Mouse (Mus musculus) monocyte, adult 2 months (primary cell): Measurements from ENCODE around the gene G0s2.
"Not testable (repeated sequence)": the region's sequence is repeated elsewhere in the genome, so short reads cannot be mapped to it uniquely, and the experiment has no call there.

Experiments used
- DNase-seq, 2 experiments: peaks; one replicate each; pipeline ENCODE4 v3.0.0; 2022; ENCODE audit warnings: low spot score in 2 of 2, low read depth in 1 of 2

The G0s2 gene

GRCm38 (mm10) chr1:193255032-193255431 is 18.0 kb downstream of the G0s2 start:
- DNase-seq = no peak

GRCm38 (mm10) chr1:193253895-193254294 is 19.1 kb downstream of the G0s2 start:
- not testable (repeated sequence) for DNase-seq

- no peak for DNase-seq
Measured at GRCm38 (mm10) chr1:193252616-193253015, 20.4 kb downstream of the G0s2 start.

- no peak for DNase-seq
Measured at GRCm38 (mm10) chr1:193251386-193251785, 21.6 kb downstream of the G0s2 start.

- no peak for DNase-seq
Measured at GRCm38 (mm10) chr1:193250026-193250425, 23.0 kb downstream of the G0s2 start.

- DNase-seq = no peak
Measured at GRCm38 (mm10) chr1:193244235-193244634, 28.8 kb downstream of the G0s2 start.

- no peak for DNase-seq
Measured at GRCm38 (mm10) chr1:193243571-193244193, 29.3 kb downstream of the G0s2 start.

GRCm38 (mm10) chr1:193242863-193243262 is 30.2 kb downstream of the G0s2 start:
- DNase-seq = peak; percentile 29 to 42

- peak; percentile 75 to 85 for DNase-seq
Measured at GRCm38 (mm10) chr1:193242238-193242637, 30.8 kb downstream of the G0s2 start.

- no peak for DNase-seq
Measured at GRCm38 (mm10) chr1:193241436-193241835, 31.6 kb downstream of the G0s2 start.

- DNase-seq = no peak
Measured at GRCm38 (mm10) chr1:193238426-193238825, 34.6 kb downstream of the G0s2 start.

GRCm38 (mm10) chr1:193234930-193235329 is 38.1 kb downstream of the G0s2 start:
- no peak for DNase-seq

GRCm38 (mm10) chr1:193234130-193234645 is 38.8 kb downstream of the G0s2 start:
- DNase-seq = no peak

GRCm38 (mm10) chr1:193232732-193233131 is 40.3 kb downstream of the G0s2 start:
- DNase-seq = no peak

GRCm38 (mm10) chr1:193230935-193231334 is 42.1 kb downstream of the G0s2 start:
- DNase-seq = no peak

- DNase-seq = no peak
Measured at GRCm38 (mm10) chr1:193230531-193230930, 42.5 kb downstream of the G0s2 start.

- DNase-seq = no peak
Measured at GRCm38 (mm10) chr1:193229570-193229969, 43.4 kb downstream of the G0s2 start.

- DNase-seq = no peak
Measured at GRCm38 (mm10) chr1:193227537-193227936, 45.5 kb downstream of the G0s2 start.

- no peak for DNase-seq
Measured at GRCm38 (mm10) chr1:193226724-193227522, 46.1 kb downstream of the G0s2 start.

- DNase-seq = no peak
Measured at GRCm38 (mm10) chr1:193226114-193226513, 46.9 kb downstream of the G0s2 start.

- DNase-seq = no peak
Measured at GRCm38 (mm10) chr1:193225531-193225930, 47.5 kb downstream of the G0s2 start.
